Mouse (Mus musculus) lung, postnatal 10 days (tissue): Measurements from ENCODE around the gene Cyp2d10.
A peak's percentile ranks its signal among the peaks of the same experiment; 100 is the strongest.
"Not testable (repeated sequence)": the region's sequence is repeated elsewhere in the genome, so short reads cannot be mapped to it uniquely, and the experiment has no call there.

ENCODE experiments used
- DNase-seq: peaks from one replicate; pipeline ENCODE4 v3.0.0; 2021

The Cyp2d10 gene

GRCm38 (mm10) chr15:82393922-82394321, 13.1 kb downstream of the Cyp2d10 start, which contains the start of gene Cyp2d11:
TSS of gene Cyp2d11 (minus strand) at chr15:82394022.
- DNase-seq: not testable (repeated sequence)

- not testable (repeated sequence) for DNase-seq
Measured at GRCm38 (mm10) chr15:82389916-82390315, 17.1 kb downstream of the Cyp2d10 start.

GRCm38 (mm10) chr15:82385729-82386128, 21.3 kb downstream of the Cyp2d10 start:
- DNase-seq: no peak

- no peak for DNase-seq
Measured at GRCm38 (mm10) chr15:82382441-82382840, 24.6 kb downstream of the Cyp2d10 start.

- no peak for DNase-seq
Measured at GRCm38 (mm10) chr15:82380714-82381062, 26.3 kb downstream of the Cyp2d10 start.

GRCm38 (mm10) chr15:82379871-82380713, 26.9 kb downstream of the Cyp2d10 start, which contains the start of gene Cyp2d22:
TSS of gene Cyp2d22 (minus strand) at chr15:82380260.
- DNase-seq: peak; percentile 85

GRCm38 (mm10) chr15:82379511-82379870, 27.5 kb downstream of the Cyp2d10 start:
- DNase-seq: no peak

GRCm38 (mm10) chr15:82378261-82379180, 28.5 kb downstream of the Cyp2d10 start:
- DNase-seq: peak; percentile 56

GRCm38 (mm10) chr15:82377701-82378100, 29.3 kb downstream of the Cyp2d10 start:
- DNase-seq: no peak

- peak; percentile 93 for DNase-seq
Measured at GRCm38 (mm10) chr15:82376393-82377138, 30.4 kb downstream of the Cyp2d10 start.

- DNase-seq: no peak
Measured at GRCm38 (mm10) chr15:82375855-82376254, 31.1 kb downstream of the Cyp2d10 start.

GRCm38 (mm10) chr15:82374437-82374836, 32.6 kb downstream of the Cyp2d10 start:
- no peak for DNase-seq

GRCm38 (mm10) chr15:82372991-82373390, 34.0 kb downstream of the Cyp2d10 start:
- no peak for DNase-seq

GRCm38 (mm10) chr15:82372446-82372845, 34.5 kb downstream of the Cyp2d10 start:
- peak; percentile 0 for DNase-seq

- DNase-seq: no peak
Measured at GRCm38 (mm10) chr15:82368851-82369250, 38.1 kb downstream of the Cyp2d10 start.

- DNase-seq: no peak
Measured at GRCm38 (mm10) chr15:82368146-82368545, 38.8 kb downstream of the Cyp2d10 start.

- DNase-seq: not testable (repeated sequence)
Measured at GRCm38 (mm10) chr15:82364561-82364960, 42.4 kb downstream of the Cyp2d10 start.

GRCm38 (mm10) chr15:82363801-82364200, 43.2 kb downstream of the Cyp2d10 start:
- not testable (repeated sequence) for DNase-seq

GRCm38 (mm10) chr15:82362234-82362633, 44.8 kb downstream of the Cyp2d10 start:
- no peak for DNase-seq

GRCm38 (mm10) chr15:82361459-82362018, 45.5 kb downstream of the Cyp2d10 start:
- no peak for DNase-seq

GRCm38 (mm10) chr15:82358431-82359260, 48.3 kb downstream of the Cyp2d10 start:
- peak; percentile 52 for DNase-seq
